Mouse (Mus musculus): ENCODE results near the gene Nrap. TPM values are rescaled to one million over a fixed set of nuclear protein-coding genes. Genes with fewer than 3 reads are reported as not detected.

Gene Nrap
- polyA plus RNA-seq, 1 experiment from 2014 or later, result 0.22 TPM

- TF ChIP-seq CTCF (IDR thresholded peaks at IDR 0.05; ENCODE audit: low read depth), result no peak
- H3K9ac ChIP-seq (ENCODE audit: low read depth, low read length), result no peak overlapping the region
- H3K27ac ChIP-seq (ENCODE audit: low read depth, low read length), result no peak overlapping the region
- no peak overlapping the region for H3K4me2 ChIP-seq (replicated peaks; ENCODE audit: low read depth)
- H3K4me3 ChIP-seq (ENCODE audit: low read depth, low read length), result no peak overlapping the region
- no peak for ATAC-seq
- no peaks in the 10 kb centered on the region for H3K36me3 ChIP-seq (ENCODE audit: control insufficient read depth, insufficient read depth)
- H3K9me3 ChIP-seq (ENCODE audit: control insufficient read depth), result no peaks in the 10 kb centered on the region
- peaks cover 4% of the 10 kb centered on the region; the same call in 1 of the 2 replicates for H3K4me1 ChIP-seq (replicated peaks; ENCODE audit: control insufficient read depth, insufficient read depth, low read length)
- no peaks in the 10 kb centered on the region for H3K27me3 ChIP-seq (replicated peaks; ENCODE audit: control insufficient read depth, insufficient read depth, low read length)
- WGBS, result 84% methylated on average over 7 of the region's 7 CpGs
These were observed 17.6 kb downstream of the Nrap start for GRCm38 (mm10) chr19:56372226-56372625.

GRCm38 (mm10) chr19:56370389-56371150 is 19.3 kb downstream of the Nrap start:
- no peaks in the 10 kb centered on the region for H3K9me3 ChIP-seq (ENCODE audit: control insufficient read depth)
- no peaks in the 10 kb centered on the region for H3K36me3 ChIP-seq (ENCODE audit: control insufficient read depth, insufficient read depth)
- 49% methylated on average over 6 of the region's 6 CpGs for WGBS
- no peak overlapping the region for H3K4me3 ChIP-seq (ENCODE audit: low read depth, low read length)
- no peak overlapping the region for H3K4me2 ChIP-seq (replicated peaks; ENCODE audit: low read depth)
- H3K9ac ChIP-seq (ENCODE audit: low read depth, low read length), result no peak overlapping the region
- ATAC-seq, result no peak
- no peaks in the 10 kb centered on the region for H3K27me3 ChIP-seq (replicated peaks; ENCODE audit: control insufficient read depth, insufficient read depth, low read length)
- no peak overlapping the region for H3K27ac ChIP-seq (ENCODE audit: low read depth, low read length)
- peaks cover 4% of the 10 kb centered on the region; the same call in 1 of the 2 replicates for H3K4me1 ChIP-seq (replicated peaks; ENCODE audit: control insufficient read depth, insufficient read depth, low read length)
- no peak for TF ChIP-seq CTCF (IDR thresholded peaks at IDR 0.05; ENCODE audit: low read depth)

GRCm38 (mm10) chr19:56368912-56369311 is 20.9 kb downstream of the Nrap start:
- Histone ChIP-seq H3K4me1 (replicated peaks; ENCODE audit: control insufficient read depth, insufficient read depth, low read length) (peaks cover 4% of the 10 kb centered on the region; the same call in 1 of the 2 replicates), H3K27ac (ENCODE audit: low read depth, low read length) (no peak overlapping the region), H3K36me3 (ENCODE audit: control insufficient read depth, insufficient read depth) (no peaks in the 10 kb centered on the region), H3K4me3 (ENCODE audit: low read depth, low read length) (no peak overlapping the region), H3K9me3 (ENCODE audit: control insufficient read depth) (no peaks in the 10 kb centered on the region), H3K27me3 (replicated peaks; ENCODE audit: control insufficient read depth, insufficient read depth, low read length) (no peaks in the 10 kb centered on the region), H3K9ac (ENCODE audit: low read depth, low read length) (no peak overlapping the region), H3K4me2 (replicated peaks; ENCODE audit: low read depth) (no peak overlapping the region)
- WGBS, result 85% methylated on average over 7 of the region's 7 CpGs
- ATAC-seq, result no peak
- TF ChIP-seq CTCF (IDR thresholded peaks at IDR 0.05; ENCODE audit: low read depth), result no peak

- WGBS, result 64% methylated on average over 7 of the region's 7 CpGs
- H3K9ac ChIP-seq (ENCODE audit: low read depth, low read length), result no peak overlapping the region
- peaks cover 4% of the 10 kb centered on the region; the same call in 1 of the 2 replicates for H3K4me1 ChIP-seq (replicated peaks; ENCODE audit: control insufficient read depth, insufficient read depth, low read length)
- no peak for ATAC-seq
- no peaks in the 10 kb centered on the region for H3K27me3 ChIP-seq (replicated peaks; ENCODE audit: control insufficient read depth, insufficient read depth, low read length)
- H3K9me3 ChIP-seq (ENCODE audit: control insufficient read depth), result no peaks in the 10 kb centered on the region
- no peaks in the 10 kb centered on the region for H3K36me3 ChIP-seq (ENCODE audit: control insufficient read depth, insufficient read depth)
- no peak overlapping the region for H3K27ac ChIP-seq (ENCODE audit: low read depth, low read length)
- TF ChIP-seq CTCF (IDR thresholded peaks at IDR 0.05; ENCODE audit: low read depth), result no peak
- no peak overlapping the region for H3K4me3 ChIP-seq (ENCODE audit: low read depth, low read length)
- H3K4me2 ChIP-seq (replicated peaks; ENCODE audit: low read depth), result no peak overlapping the region
These were observed 22.1 kb downstream of the Nrap start for GRCm38 (mm10) chr19:56367778-56368177.

- ATAC-seq, result no peak
- H3K36me3 ChIP-seq (ENCODE audit: control insufficient read depth, insufficient read depth), result no peaks in the 10 kb centered on the region
These were observed 23.2 kb downstream of the Nrap start for GRCm38 (mm10) chr19:56366625-56367024.

GRCm38 (mm10) chr19:56366168-56366567 is 23.7 kb downstream of the Nrap start:
- H3K9ac ChIP-seq (ENCODE audit: low read depth, low read length), result no peak overlapping the region
- no peaks in the 10 kb centered on the region for H3K36me3 ChIP-seq (ENCODE audit: control insufficient read depth, insufficient read depth)
- peaks cover 4% of the 10 kb centered on the region; the same call in 1 of the 2 replicates for H3K4me1 ChIP-seq (replicated peaks; ENCODE audit: control insufficient read depth, insufficient read depth, low read length)
- TF ChIP-seq CTCF (IDR thresholded peaks at IDR 0.05; ENCODE audit: low read depth), result no peak
- H3K4me2 ChIP-seq (replicated peaks; ENCODE audit: low read depth), result no peak overlapping the region
- no peak overlapping the region for H3K27ac ChIP-seq (ENCODE audit: low read depth, low read length)
- no peak overlapping the region for H3K4me3 ChIP-seq (ENCODE audit: low read depth, low read length)
- no peak for ATAC-seq
- 85% methylated on average over 11 of the region's 11 CpGs for WGBS
- no peaks in the 10 kb centered on the region for H3K9me3 ChIP-seq (ENCODE audit: control insufficient read depth)
- no peaks in the 10 kb centered on the region for H3K27me3 ChIP-seq (replicated peaks; ENCODE audit: control insufficient read depth, insufficient read depth, low read length)

More at GRCm38 (mm10) chr19:56366625-56367024, 23.2 kb downstream of the Nrap start:
- Histone ChIP-seq H3K27ac (ENCODE audit: low read depth, low read length) (no peak overlapping the region), H3K27me3 (replicated peaks; ENCODE audit: control insufficient read depth, insufficient read depth, low read length) (no peaks in the 10 kb centered on the region), H3K9me3 (ENCODE audit: control insufficient read depth) (no peaks in the 10 kb centered on the region), H3K4me2 (replicated peaks; ENCODE audit: low read depth) (no peak overlapping the region), H3K9ac (ENCODE audit: low read depth, low read length) (no peak overlapping the region), H3K4me1 (replicated peaks; ENCODE audit: control insufficient read depth, insufficient read depth, low read length) (peaks cover 4% of the 10 kb centered on the region; the same call in 1 of the 2 replicates), H3K4me3 (ENCODE audit: low read depth, low read length) (no peak overlapping the region)
- TF ChIP-seq CTCF (IDR thresholded peaks at IDR 0.05; ENCODE audit: low read depth), result no peak
- WGBS, result 68% methylated on average over 9 of the region's 9 CpGs
